Mouse (Mus musculus) telencephalon, adult 2 months (tissue): ENCODE measurements around the gene Gm973.
"Not testable (repeated sequence)": the region's sequence is repeated elsewhere in the genome, so short reads cannot be mapped to it uniquely, and the experiment has no call there.

Source experiments
- DNase-seq: peaks from one replicate; pipeline ENCODE4 v3.0.0-alpha.2; 2011; ENCODE audit warnings: low read depth, low spot score

The Gm973 gene

GRCm38 (mm10) chr1:59629194-59629593, 113.1 kb downstream of the Gm973 start:
- DNase-seq, result no peak

- not testable (repeated sequence) for DNase-seq
Observed at GRCm38 (mm10) chr1:59630356-59630755, 114.3 kb downstream of the Gm973 start.

DNA sequence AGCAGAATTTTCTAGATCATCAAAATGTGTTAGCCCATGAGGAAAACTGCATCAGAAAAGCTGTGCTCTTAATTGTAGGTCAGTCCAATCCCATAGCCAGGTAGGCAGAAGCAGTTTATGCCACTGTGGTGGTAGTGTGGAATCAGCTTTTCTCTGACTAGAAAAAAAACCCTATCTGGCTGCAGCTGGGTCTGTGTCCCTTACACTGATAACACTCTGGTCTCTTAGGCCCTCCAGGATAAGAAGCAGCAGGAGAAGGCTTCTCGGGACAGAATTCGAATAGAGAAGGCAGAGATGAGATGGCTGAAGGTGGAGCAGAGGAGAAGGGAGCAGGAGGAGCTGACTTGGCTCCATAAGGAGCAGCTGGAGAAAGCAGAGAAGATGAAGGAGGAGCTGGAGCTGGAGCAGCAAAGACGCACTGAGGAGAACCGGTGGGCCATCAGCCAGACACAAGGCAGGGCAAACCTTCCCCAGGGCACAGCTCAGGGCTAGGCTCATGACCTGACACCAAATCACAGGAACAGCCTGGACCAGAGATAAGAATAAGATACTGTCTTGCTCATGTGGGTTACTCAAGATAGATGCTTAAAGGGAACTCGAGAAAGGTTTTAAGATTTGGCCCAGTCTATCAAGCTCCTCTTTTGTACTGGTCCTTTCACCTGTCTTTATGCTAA, 116.1 kb downstream of the Gm973 start:
- DNase-seq, result no peak

DNA sequence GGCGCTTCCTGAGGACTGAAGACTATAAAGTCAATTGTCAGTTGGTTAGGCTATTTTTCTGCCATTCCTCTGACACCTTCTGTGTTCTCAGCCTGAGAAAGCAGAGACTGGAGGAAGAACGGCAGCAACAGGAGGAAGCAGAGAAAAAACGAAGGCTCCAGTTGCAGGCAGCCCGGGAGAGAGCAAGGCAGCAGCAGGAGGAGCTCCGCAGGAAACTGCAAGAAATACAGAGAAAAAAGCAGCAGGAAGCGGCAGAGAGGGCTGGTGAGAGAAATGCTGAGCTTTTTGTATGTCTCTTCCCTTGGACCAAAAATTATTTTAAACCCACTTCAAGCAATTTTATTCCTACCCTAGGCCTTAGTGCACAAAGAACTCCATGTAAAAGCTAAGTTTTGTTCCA, 117.0 kb downstream of the Gm973 start:
- DNase-seq, result no peak

- no peak for DNase-seq
Observed at GRCm38 (mm10) chr1:59636349-59636748, 120.3 kb downstream of the Gm973 start.

GRCm38 (mm10) chr1:59638371-59638770, 122.3 kb downstream of the Gm973 start:
- DNase-seq, result no peak

DNA sequence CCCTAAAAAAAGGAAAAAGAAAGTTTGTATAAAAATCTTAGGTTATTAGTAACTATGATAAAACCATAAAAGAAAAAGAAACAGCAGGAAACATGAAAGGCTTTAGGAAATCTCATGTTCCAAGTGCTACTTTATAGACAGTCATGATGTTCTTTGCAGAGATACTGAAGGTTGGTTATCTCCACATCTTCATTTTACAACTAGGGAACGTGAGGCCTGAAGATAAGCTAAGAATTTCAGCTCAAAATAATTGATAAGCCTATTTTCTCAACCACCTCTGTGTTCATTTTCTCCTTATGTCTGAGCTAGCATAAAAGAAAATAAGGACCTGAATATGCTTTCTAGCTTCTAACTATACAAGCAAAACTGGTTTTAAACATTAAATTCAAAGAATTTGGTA, 126.4 kb downstream of the Gm973 start:
- DNase-seq, result no peak

- DNase-seq, result not testable (repeated sequence)
Observed at GRCm38 (mm10) chr1:59646502-59646901, 130.4 kb downstream of the Gm973 start.

DNA sequence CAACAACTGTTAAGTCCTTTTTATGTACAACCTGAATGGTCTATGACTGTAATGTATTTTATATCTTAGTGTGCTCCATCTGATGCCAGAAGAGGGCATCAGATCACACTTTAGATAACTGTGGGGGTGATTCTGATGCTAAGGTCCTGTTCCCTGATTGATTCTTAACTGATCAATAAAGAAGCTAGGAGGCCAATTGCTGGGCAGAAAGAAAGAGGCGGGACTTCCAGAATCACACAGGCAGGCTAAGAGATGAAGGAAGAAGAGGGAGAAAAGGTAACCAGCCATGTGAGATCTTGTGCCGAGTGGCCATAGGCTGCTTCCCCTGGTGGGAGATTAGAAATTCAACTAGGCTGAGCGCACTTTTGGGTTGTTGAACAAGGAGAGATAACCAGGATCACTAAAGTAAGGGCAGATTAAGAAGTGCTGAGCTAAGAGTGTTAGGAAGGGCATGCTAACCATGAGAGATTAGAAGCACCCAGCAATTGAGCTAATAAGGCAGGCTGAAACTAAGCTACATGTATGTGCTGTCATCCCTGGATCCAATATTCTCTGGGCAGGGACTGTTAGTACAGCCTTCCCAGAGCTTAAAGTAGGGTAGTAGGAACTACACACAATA, 135.2 kb downstream of the Gm973 start:
- no peak for DNase-seq

DNA sequence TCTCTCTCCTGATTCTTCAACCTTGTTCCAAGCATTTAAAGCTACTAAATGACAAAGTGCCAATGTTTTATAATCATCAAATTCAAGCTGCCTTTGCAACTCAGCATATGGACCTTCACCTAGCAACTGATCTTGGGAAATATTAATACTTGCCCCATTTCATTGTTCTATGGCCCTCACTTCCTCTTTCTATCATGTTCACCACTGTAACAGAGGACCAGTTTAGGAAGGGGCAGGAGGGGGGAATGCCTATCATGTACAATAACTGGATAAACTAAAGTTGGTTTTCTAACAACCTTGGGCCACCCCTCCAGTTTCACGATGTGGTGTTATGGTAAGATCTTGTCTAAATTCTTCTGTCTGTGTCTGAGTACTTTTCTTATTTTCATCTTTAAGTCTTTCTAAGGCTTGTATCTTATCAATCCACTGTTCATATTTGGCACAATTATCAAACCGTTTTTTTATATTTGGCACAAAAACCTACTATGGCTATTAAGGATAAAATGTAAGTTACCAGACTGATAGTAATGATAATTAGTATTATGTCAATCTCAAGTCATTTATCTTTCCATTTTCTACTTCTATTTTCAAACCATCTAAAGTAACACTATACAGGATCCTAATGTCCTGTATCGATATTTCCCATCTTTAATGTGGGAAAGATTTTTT, 137.3 kb downstream of the Gm973 start:
- no peak for DNase-seq

- no peak for DNase-seq
Observed at GRCm38 (mm10) chr1:59656244-59657171, 140.4 kb downstream of the Gm973 start.

GRCm38 (mm10) chr1:59663456-59664135, 147.5 kb downstream of the Gm973 start:
- DNase-seq, result no peak

GRCm38 (mm10) chr1:59668871-59669270, 152.8 kb downstream of the Gm973 start:
- no peak for DNase-seq

- no peak for DNase-seq
Observed at GRCm38 (mm10) chr1:59669962-59670630, 154.0 kb downstream of the Gm973 start.

DNA sequence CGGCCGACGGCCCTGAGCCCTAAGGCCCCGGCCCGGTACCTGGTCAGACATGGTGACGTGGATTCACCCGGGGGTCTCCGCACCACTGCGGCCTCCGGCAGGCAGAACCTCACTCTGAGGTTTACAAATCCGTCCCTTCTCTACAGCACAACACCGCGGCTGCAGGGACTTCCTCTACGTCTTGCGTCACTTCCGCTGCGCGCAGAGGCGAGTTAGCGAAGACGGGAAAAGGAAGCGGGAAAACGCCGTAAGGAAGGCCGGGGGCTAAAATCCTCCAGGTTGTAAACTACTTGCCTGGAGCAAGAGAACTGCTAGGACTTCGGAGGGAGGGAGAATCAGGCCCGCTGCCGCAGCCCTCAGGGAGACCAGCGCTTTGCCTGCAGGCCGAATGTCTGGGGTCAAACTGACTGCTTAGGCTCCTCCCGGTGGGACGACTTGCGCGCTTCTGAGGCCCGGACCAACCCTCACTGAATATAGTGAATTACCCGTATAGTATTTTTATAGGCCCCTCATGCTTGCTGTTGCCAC, 154.6 kb downstream of the Gm973 start, which contains the start of gene Sumo1:
Sumo1 (minus strand) TSS at position 194 of the 528 bp plus-strand sequence.
- peak; percentile 92 for DNase-seq

- no peak for DNase-seq
Observed at GRCm38 (mm10) chr1:59673661-59674060, 157.6 kb downstream of the Gm973 start.

DNA sequence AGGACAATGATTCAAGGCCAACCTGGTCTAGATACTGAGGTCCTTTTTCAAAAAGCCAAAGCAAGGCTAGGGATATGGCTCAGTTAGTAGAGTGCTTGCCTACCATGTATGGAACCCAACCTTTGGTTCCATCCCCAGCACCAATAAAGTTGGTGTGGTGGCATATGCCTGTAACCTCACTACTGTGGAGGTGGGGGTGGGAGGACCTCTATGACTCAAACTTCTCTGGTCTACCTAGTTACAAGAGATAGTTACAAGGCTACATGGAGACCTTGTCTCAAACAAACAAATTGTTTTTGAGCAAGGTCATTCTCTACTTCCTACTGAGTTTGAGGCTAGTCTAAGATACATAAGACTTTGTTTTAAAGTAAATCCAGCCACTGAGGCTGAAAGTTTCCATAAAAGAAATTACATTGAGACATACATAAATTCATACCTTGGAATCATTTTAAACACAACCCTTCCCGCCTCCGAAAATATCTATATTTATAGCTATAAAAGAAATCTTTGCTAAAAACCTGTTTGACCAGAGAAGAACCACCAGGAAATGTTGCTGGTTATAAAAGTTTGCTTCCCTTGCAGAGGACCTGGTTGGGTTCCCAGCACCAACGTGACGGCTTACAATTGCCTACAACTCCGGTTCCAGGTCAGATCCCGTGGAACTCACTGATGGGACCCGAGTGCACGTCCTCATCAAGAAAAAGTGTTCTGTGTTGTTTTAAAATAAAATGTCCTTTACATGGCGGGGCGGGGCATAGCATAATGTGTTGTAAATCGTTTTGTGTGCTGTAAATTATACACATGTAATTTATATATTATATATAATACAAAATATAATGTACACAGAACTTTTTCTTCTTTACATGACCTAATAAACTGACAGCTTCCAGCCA, 168.1 kb downstream of the Gm973 start:
- no peak for DNase-seq

DNA sequence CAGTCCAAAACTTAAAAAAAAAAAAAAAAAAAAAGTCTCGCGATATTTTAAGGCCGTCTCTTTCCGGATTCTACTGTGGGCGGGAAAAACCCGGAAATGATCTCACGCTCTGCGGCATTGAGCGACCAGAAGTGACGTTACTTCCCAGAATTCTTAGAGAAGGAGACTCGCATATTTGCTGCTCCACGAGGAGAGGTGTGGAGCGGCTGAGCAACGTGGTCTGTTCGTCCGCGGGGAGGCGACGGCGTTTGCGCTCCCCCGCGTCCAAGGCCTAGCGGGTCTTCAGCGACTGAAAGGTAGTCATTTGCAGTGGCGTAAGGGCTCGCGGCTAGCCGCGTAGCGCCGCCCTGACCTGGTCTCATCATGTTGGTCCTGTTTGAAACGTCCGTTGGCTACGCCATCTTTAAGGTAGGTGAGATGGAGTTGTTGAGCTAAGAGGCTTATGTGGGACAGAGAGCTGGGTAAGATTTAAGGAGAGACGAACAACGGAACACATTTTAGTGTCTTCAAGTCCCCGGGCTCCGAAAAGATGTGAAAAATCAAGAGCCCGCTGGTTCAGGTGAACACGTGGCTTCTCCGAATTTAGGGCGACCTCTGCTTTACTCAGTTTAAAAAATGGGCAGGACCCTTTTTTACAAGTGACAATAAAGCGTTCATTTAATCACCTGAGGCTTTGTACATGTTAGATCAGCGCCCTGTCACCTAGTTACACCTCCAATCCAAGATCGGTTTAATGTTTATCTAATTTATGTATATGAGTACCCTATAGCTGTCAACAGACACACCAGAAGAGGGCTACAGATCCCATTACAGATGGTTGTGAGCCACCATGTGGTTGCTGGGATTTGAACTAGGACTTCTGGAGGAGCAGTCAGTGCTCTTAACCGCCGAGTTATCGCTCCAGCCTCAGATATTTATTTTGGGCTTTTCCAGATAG, 169.0 kb downstream of the Gm973 start, which contains the start of gene Nop58:
Nop58 (plus strand) TSS at position 153 of the 937 bp plus-strand sequence.
- peak; percentile 98 for DNase-seq
